Mouse (Mus musculus): ENCODE data around the gene Rln3.

Gene Rln3

DNA sequence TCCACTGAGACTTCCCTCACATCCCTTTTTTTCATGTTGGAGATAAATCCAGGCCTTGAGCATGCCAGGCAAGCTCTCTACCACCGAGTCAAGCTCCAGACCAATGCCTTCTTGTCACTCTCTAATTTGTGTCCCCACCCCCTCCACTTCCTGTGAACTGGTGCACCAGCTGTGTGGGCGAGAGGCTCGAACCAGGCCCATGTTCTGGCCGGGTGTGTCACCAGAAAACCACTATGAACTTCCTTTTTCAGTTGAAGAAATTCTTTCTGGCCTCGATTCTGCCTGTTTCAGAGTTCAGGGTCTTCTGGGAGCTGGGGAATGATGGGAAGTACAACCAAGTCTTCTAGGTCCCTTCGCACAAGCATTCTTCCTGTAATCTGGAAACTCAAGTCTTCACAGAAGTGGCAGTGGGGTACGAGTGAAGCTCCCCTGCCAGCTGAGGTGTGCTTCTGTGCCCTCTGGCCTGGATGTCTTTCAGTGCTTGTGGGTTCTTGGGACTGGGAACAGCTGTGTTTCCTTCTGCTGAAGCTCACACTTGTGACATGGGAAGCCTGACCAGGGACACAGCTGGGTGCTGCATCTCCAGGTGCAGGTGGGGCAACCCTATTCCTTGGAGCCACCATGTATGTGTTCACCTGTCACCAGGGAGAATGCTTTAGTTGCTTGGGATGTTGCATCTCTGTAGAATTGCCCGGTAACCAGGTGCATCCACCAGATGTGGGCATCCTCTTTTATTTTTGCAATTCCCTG, 19.2 kb upstream of the Rln3 start:
- peak; percentile 78 to 81 for DNase-seq

DNA sequence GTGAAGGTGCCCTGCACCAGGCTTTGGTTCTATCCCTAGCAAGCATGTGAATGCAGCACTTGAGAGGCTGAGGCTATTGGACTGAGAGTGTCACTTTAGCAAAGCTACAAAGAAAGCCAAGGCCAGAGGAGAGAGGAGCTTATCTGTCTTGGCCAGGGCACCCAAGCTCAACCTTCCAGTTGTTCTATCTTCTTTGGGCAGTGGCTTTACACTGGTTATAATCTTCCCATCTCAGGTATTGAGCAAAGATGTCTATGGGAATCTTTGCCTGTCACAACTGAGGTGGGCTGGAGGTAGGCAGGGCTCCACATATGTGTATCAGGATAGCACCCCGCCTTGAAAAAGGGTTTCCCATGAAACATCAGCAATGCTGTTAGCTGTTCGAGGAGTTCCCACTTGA, 15.4 kb upstream of the Rln3 start:
- no peak for DNase-seq

DNA sequence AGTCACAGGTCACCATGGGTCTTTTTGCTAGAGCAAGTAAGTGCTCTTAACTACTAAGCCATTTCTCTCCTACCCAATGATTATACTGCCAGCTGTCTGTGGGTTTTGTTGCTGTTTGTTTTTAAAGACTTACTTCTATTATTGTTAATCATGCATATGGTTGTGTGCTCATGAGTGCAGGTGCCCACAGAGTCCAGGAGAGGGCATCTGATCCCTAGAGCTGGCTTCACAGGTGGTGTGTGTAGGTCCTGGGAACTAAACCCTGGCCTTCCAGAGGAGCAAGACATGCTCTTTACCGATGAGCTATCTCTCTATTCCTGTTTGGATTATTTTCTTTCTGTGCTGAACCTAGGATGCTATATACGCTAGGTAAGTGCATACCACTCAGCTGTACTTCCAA, 14.4 kb upstream of the Rln3 start:
- no peak for DNase-seq

DNA sequence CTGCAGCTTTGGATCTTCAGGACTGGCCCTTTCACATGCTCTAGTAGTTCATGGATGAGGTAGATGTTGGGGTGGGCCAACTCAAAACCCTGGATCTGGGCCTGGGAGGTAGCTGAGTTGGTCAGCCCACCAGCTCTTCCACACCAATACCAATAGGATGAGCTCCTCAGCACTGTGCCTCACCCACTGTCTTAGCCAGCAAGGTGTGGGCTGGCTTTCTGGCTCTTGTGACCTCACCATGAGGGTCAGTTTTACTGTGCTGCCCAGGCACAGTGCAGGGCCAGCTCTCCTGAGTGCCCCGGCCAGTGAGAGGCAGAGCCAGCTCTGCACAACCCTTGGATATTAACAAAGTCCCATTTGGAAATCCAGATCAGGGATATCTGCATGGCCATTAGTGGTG, 13.0 kb upstream of the Rln3 start:
- no peak for DNase-seq

DNA sequence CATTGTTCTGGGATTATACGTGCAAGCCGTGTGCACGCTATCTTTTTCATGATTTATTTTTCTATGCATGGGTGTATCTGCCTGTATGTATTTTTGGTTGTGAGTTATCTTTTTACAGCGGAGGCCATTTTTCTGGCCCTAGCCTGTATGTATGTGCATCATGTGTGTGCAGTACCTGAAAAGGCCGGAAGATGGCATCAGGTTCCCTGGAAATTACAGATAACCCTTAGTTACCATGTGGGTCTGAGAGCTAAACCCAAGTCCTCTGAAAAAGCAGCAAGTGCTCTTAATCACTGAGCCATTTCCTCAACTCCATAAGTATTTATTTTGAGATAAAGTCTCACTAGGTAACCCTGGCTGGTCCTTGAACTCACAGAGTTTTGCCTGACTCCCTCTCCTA, 8.4 kb upstream of the Rln3 start:
- no peak for DNase-seq

DNA sequence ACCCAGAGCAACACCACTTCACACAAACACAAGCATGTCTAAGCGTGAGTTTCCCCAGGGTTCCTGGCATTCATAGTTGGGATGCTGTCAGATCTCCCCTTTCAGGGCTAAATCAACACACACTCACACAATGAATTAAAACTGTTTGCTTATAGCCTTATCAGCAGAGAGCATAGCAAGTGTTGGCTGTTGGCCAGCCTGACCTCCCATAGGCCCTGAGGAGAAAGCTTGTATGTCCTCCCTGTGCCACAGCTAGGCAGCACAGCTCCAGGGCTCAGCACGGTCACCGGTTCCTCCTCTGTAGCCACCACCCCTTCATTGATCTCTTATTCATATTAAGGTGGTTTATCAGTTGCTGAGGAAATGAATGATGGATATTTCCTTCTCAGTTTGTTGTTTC, 7.9 kb upstream of the Rln3 start:
- DNase-seq = no peak

DNA sequence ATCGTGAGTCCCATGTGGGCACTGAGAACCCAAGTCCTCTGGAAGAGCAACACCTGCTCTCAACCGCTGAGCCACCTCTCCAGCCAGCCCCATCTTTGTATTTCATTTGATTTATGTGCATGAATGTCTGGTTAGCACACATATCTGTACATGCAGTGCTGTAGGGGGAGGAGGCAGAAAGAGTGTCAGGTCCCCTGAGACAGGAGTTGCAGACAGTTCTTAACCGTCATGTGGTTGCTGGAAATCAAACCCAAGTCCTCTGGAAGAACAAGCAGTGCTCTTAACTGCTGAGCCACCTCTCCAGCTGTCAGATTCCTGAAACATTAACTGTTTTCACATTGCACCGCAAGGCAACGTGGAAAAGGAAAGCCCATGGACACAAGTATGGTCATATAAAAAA, 3.4 kb upstream of the Rln3 start:
- DNase-seq = no peak

DNA sequence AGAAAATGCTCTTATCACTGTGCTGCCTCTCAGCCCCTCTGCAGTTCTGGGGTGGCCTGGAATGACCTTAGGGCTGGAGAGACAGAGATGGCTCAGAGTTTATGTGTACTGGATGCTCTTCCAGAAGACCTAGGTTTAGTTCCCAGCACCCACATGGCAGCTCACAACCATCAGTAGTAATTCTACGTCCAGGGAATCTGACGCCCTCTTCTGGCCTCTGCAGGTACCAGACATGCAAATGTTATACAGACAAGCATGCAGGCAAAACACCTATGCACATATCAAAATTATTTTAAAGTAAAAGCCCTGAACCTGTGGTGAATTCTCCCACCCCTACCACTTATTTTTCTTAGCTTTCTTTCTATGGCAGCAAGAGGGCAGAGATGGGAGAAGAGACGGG, 1.7 kb upstream of the Rln3 start:
- no peak for DNase-seq

DNA sequence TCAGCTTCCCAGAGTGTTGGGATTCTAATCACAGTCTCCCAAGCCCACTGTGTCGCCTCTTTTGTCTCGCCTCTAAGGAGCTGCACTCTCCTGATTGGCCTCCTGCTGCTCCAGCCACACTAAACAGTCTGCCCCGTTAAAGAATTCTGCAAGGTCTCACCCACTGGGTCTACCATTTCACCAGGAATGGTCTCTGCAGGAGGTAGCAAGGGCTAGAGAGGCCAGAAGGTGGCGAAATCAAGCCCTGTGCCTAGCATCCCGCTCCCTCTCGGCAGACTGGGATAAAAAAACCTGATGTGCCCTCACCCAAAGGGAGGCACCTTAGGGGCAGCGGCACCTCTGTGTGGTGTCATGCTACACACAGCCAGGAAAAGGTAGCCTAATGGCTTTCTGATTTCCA, 697 bp downstream of the Rln3 start:
- DNase-seq = no peak

DNA sequence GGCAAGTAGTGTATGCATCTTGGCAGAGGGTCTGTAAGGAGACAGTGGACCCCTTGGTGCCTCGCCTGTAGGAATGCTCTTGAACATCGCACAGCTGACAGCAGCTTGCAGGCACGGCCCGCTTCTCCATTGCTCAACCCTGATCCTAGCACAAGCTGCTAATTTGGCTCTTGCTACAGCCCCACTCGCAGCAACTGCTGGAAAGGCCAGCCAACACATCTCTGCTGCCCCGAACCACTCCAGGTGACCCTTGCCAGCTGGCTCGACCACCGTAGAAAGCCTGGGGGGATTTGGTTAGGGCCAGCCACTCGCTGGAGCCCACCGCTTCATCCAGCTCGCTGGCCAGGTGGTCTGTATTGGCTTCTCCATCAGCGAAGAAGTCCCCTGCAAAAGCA, 1.9 kb downstream of the Rln3 start:
- peak in 1 of 2 experiments; percentile 17 for DNase-seq

DNA sequence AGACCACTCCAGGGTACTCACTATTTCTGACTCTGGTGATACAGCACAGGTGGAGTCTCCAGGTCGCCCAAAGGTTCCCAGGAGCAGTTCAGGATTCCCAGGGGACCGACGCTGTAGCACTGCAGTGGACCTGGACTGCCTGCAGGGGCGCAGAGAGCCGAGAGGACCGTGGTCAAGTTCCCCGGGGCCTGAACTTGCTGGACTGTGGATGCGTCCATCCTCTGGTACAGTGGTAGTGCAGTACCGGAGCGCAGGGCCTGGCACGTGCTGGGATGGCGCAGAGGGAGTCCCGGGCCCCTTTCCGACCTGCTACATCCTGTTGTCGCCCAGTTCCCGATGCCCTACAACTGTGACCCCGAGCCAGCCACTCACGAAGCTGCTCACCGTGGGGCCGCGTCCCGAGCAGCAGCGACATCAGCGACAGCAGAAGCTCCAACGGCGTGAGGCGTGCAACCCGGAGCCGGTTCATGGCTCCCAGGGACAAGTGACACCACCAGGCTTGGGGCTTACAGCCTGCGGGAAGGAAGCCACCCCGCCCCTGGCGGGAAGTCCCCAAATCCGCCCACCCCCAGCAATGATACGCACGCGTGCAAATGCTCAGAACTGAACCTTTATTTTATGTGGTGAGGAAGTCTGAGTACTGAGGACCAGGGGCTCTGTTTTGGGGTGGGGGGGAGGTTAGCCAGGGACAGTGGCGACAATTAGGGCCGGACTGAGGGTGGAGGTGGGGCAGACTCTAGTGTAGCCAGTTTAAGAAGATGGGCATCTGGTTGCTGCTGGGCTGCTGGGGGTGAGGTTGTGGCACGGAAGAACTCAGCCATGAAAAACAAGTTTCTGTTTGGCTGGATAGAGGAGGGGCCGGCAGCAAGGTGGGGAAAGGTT, 2.5 kb downstream of the Rln3 start, which contains the start of gene Il27ra:
Il27ra (minus strand) TSS at position 524 of the 882 bp plus-strand sequence.
- peak; percentile 75 to 78 for DNase-seq

DNA sequence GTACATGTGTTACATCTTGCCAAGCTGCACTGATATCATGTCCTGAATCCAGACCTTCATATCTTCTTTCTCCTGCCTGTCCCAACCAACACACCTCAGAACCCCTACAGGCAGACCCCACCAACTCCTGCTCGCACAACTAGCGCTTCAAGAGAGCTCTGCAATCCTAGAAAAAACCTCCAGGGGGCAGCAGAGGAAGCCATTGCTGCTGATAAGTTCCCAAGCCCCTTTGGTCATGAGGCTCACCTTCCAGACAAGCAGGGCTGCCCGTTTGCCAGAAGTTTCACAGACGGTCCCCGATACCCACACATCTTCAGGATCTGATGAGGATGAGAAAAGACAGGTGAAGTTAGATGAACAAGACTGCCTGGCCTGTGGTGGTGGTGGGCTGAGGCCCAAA, 5.8 kb downstream of the Rln3 start:
- DNase-seq = peak; percentile 86 to 87

DNA sequence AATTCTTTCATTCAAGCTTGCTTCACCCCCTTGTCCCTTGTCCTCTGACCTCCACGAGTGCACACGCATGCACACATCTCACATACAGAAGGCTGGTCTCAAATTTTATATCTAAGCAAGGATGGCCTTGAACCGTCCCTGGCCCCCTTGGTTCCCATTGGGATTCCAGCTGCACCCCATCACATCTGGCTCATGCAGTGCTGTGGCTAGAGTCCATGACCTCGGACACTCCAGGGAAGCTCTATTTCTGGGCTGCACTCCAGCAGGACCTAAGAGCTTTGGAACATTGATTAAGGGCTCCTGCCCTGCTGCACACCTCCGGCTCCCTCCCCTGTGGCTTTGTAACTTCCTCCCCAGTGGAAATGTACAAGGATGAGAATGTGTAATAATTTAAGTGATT, 6.8 kb downstream of the Rln3 start:
- no peak for DNase-seq

DNA sequence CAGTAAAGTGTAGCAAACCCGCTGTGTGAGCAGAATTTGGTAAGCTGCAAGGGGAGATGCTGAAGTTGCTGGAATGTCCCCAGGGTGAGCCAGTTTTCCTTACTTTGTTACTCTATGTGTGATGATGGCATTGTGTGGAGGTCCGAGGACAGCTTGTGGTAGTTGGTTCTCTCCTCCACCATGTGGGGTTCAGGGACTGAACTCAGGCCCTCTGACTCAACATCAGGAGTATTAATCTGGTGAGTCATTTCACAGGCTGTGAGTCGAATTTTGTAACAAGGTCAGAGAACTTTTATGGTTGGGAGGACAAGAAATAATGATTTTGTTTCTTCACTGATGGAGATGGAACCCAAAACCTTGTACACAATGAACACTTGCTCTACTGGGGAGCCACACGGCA, 12.0 kb downstream of the Rln3 start:
- DNase-seq = no peak

DNA sequence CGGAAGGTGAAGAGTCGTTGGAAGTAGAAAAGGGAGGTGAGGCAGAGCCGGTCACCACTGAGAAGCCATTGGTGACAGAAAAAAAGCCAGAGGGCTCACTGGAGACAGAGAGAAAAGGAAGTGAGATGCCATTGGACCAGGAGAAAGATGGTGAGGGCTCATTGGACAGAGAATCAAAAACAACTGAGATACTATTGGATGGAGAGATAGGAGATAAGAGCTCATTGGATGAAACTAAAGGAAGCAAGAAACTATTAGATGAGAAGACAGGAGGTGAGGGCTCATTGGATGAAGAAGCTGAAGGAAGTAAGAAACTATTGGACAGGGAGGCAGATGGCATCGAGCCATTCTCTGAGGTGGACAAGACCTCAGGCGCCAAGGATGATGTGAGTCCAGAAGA, 15.5 kb downstream of the Rln3 start:
- no peak for DNase-seq

DNA sequence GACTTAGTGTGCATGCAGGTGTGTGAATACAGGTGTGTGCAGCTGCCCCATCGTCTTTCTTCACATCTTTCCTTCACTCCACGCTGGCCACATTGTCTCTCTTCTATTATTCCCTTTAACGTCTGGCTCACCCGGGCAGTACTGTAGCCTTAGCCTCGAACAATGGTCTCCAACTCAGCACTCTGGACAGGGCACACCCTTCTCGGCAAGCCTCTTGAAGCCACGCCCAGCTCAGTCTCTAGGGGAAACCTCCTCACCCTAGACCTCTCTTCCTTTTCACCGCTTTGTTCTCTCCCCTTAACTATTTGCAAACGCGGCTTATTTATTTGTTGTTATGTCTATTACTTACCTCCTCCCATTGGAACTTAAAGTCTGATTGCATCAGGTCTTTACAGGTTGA, 17.4 kb downstream of the Rln3 start:
- DNase-seq = peak; percentile 71

DNA sequence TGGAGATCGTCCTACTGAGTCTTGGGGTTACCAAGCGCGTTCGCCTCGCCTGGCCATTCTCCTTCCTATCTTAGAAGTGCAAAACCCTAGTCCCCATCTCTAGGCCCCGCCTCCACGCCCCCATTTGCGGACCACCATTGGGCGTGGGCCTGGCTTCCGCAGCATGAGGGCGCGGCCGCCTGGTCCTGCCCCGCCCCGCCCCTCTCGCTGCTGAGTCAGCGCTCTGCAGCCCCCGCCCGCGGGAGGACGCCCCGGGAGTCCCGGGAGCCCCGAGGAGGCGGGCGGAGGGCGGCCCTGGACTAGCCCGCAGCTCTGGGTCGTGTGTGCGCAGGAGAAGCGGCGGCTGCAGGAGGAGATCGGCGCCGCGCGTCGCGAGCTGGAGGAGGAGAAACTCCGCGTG, 18.9 kb downstream of the Rln3 start:
- peak; percentile 22 to 32 for DNase-seq

DNA sequence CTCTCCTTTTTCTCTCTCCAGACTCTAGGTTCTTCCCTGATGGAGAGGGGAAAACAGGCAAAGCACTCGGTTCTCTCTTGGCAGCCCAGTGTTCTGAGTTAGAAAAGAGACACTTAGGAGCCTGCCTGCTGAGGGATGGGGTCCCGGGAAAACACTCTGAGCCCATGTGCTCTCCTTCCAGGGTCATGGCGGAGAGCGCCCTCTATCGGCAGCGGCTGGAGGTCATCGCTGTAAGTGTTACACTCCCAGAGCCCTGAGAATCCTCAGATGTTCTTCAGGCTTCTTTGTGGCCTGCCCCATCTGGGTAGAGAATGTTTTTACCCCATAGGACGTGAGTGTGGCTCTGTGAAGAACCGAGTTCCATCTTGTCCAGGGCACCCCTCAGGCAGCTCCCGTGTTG, 20.6 kb downstream of the Rln3 start:
- DNase-seq = peak; percentile 75 to 78

DNA sequence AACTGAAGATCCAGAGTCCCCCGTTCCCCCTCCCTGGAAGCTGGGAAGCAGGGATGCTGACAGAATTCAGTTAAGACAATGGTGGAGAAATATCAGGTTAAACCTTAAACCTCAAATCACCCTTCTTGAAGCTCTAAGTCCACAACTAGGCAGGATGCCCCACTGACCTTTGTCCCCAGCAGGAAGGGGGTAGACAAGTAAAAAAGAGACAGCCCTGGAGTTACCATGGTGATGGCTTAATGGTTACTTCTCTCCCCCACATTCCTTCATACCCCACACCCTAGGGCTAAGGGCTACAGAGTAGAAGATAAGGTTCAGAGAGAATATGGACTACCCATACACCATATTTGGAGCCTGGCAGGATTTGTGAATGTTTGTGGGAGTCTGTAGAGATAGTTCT, 21.2 kb downstream of the Rln3 start:
- no peak for DNase-seq

DNA sequence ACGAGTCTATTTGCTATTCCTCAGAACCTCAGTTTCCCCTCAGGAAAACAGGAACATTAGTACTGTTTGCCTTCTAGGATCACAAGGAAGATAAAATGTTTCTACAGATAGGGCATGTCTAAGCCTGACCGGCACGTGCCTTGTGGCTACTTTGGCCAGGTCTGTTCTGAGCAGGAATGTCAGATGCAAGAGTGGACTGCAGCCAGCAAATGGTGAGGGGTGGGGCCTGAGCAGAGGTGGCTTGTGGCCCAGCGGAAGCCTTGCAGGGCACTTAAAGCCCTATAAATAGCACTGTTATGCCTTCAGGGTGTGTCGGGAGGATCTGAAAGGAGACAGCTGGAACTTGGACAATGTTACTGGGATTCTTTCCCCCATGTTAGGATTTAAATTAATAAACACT, 21.7 kb downstream of the Rln3 start:
- no peak for DNase-seq

DNA sequence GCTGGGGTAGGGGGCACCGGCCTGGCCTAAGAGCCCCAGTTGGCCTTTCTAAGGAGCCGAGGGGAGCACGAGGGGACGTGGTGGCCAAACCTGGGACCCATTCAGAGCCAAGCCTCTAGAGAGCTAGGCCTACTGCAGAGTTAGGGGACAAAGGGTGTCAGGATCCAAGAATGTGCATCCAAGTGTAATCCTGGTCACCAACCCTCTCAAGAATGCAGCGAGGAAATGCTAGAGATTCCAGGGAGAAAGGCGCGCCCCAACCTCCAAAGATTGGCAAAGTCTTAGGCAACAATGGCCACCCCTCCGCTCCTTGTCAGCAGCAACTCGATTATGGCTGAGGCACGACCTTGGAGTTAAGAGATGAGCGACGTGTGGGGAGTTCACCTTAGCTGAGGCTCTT, 23.2 kb downstream of the Rln3 start:
- DNase-seq = no peak

DNA sequence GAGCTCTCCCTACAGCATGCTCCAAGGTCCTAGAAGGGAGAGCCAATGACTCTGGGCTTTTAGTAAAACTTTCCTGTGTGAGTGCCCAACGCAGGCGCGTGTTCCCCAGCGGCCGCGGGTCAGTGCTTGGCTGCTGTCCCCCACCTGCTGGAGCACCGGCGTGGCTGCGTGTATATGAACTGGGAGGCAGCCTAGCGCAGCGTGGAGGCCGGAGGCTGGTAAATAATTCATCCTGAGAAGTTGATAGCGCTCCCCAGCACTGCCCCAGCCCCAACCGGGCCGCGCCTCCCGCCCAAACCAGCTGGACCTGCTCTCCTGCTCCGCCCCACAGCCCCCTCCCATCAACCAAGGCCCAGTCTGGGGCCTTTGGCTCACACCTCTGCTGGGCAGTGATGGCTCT, 23.7 kb downstream of the Rln3 start, which contains the start of gene Palm3:
Palm3 (plus strand) TSS at position 376 of the 400 bp plus-strand sequence.
- no peak for DNase-seq

DNA sequence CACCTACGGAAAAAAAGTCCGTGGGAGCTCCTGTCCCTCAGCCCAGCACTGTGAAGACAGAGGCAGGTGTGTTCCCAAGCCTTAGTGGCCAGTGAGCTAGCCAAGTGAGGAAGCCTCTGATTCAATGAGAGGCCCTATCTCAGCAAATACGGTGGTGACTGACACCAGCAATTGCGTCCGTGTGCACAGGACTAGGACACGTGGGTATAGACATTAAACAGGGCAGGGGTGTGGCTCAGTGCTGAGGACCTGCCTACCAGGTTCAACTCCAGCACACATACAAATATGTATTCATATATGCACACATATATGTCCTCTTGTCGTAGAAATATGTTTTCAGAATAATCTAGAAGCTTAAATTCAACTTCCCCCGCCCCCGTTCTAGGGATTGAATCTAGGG, 25.1 kb downstream of the Rln3 start:
- DNase-seq = no peak

DNA sequence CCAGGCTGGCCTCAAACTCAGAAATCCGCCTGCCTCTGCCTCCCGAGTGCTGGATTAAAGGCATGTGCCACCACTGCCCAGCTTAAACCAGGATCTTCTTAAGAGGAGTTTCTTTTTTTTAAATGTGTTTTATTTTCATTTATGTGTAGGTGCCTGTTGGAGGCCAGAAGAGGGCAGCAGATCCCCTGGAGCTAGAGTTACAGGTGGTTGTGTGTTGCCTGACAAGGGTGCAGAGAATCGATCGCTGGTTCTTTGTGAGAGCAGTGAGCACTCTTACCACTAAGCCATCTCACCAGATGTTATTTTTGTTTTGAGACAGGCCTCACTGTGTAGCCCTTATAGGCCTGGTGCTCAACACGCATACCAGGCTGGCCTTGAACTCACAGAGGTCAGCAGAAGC, 29.0 kb downstream of the Rln3 start:
- DNase-seq = no peak

Data from B cell, adult 2 months (primary cell).